Comparison of ENCODE assay signal across 10 mouse cellular contexts in genomic region chr15:82144157-82144556, GRCm38 (mm10). TPM values are rescaled to one million over a fixed set of nuclear protein-coding genes. Genes with fewer than 3 reads are reported as not detected.
A peak's percentile ranks its signal among the peaks of the same experiment; 100 is the strongest.
DNase-seq lines count a peak whose midpoint lies in the region; ATAC-seq and TF ChIP-seq lines count a peak whose summit lies in the region.
"Had no signal": no experiment of that assay in that cellular context is flagged by ENCODE, and none has a peak within 500 bp of the region (broad histone marks: within the 10 kb centered on the region; RNA-seq: fewer than 3 reads in every experiment).

No protein-coding gene starts in this region.

- 0 out of 2 replicates have a peak overlapping the region, but pooled peaks have one; percentile 17 for H3K27ac ChIP-seq in forebrain, postnatal 0 days (ENCODE audit: low read depth, low read length)
- H3K27ac ChIP-seq in liver, embryonic 12.5 days, result peak overlapping the region; percentile 92; the same call in 1 of the 2 replicates
- peak overlapping the region; percentile 54; the same call in 1 of the 2 replicates for H3K27ac ChIP-seq in neural tube, embryonic 13.5 days (replicated peaks)

- H3K36me3 ChIP-seq in forebrain, postnatal 0 days (ENCODE audit: insufficient read depth), result peaks cover 16% of the 10 kb centered on the region
- peaks cover 20% of the 10 kb centered on the region for H3K36me3 ChIP-seq in liver, embryonic 12.5 days
- peaks cover 8% of the 10 kb centered on the region for H3K36me3 ChIP-seq in neural tube, embryonic 13.5 days

- no peak for TF ChIP-seq CTCF in forebrain, postnatal 0 days (IDR thresholded peaks at IDR 0.05; ENCODE audit: low read depth)

- H3K9me3 ChIP-seq in forebrain, postnatal 0 days (ENCODE audit: low read length), result no peaks in the 10 kb centered on the region
- no peaks in the 10 kb centered on the region for H3K9me3 ChIP-seq in liver, embryonic 12.5 days (replicated peaks)
- H3K9me3 ChIP-seq in neural tube, embryonic 13.5 days, result no peaks in the 10 kb centered on the region

- 79% methylated on average over 5 of the region's 5 CpGs for WGBS in forebrain, postnatal 0 days
- 81% methylated on average over 5 of the region's 5 CpGs for WGBS in liver, embryonic 12.5 days (ENCODE audit: insufficient replicate concordance)
- WGBS in neural tube, embryonic 13.5 days, result 91% methylated on average over 5 of the region's 5 CpGs

- H3K9ac ChIP-seq in forebrain, postnatal 0 days, result no peak overlapping the region
- H3K9ac ChIP-seq in liver, embryonic 12.5 days, result no peak overlapping the region
- H3K9ac ChIP-seq in neural tube, embryonic 13.5 days, result no peak overlapping the region
- H3K9ac ChIP-seq: lung, embryonic 14.5 days had no signal

- DNase-seq in lung, adult 18-20 months, result peak; percentile 61 to 81
- DNase-seq in lung, postnatal 25 days (ENCODE audit: low spot score), result no peak
- DNase-seq in forebrain, postnatal 0 days, result no peak
- DNase-seq in frontal cortex, adult 2 months (ENCODE audit: extremely low spot score in 1 of 2, low spot score in 1 of 2), result no peak
- DNase-seq in left cerebral cortex, adult 11 months (ENCODE audit: low spot score), result no peak
- no peak for DNase-seq in Muller cell, postnatal 12 days (ENCODE audit: inconsistent ontology term)
- DNase-seq: gastrocnemius, postnatal 10 days; lung, embryonic 14.5 days had no signal

- no peaks in the 10 kb centered on the region for H3K27me3 ChIP-seq in forebrain, postnatal 0 days (ENCODE audit: insufficient read depth, low read length)
- H3K27me3 ChIP-seq in liver, embryonic 12.5 days (replicated peaks), result no peaks in the 10 kb centered on the region
- no peaks in the 10 kb centered on the region for H3K27me3 ChIP-seq in neural tube, embryonic 13.5 days

- ATAC-seq in forebrain, postnatal 0 days, result no peak
- ATAC-seq in liver, embryonic 12.5 days, result no peak
- no peak for ATAC-seq in neural tube, embryonic 13.5 days (ENCODE audit: low read depth)

- H3K4me3 ChIP-seq in forebrain, postnatal 0 days (ENCODE audit: low read depth, low read length), result no peak overlapping the region
- no peak overlapping the region for H3K4me3 ChIP-seq in liver, embryonic 12.5 days
- no peak overlapping the region for H3K4me3 ChIP-seq in neural tube, embryonic 13.5 days

- H3K4me2 ChIP-seq in forebrain, postnatal 0 days (ENCODE audit: low read depth), result no peak overlapping the region
- no peak overlapping the region for H3K4me2 ChIP-seq in liver, embryonic 12.5 days
- no peak overlapping the region for H3K4me2 ChIP-seq in neural tube, embryonic 13.5 days
- H3K4me2 ChIP-seq: lung, embryonic 14.5 days had no signal

- H3K4me1 ChIP-seq in forebrain, postnatal 0 days (ENCODE audit: insufficient read depth), result peaks cover 15% of the 10 kb centered on the region
- peaks cover 60% of the 10 kb centered on the region for H3K4me1 ChIP-seq in liver, embryonic 12.5 days
- peaks cover 35% of the 10 kb centered on the region for H3K4me1 ChIP-seq in neural tube, embryonic 13.5 days (replicated peaks)

RNA-seq across cellular contexts. Expression of gene Srebf2, which starts 2.8 kb away (rescaled TPM):
- 121 and 171 TPM in 2 replicates for total RNA-seq in forebrain, postnatal 0 days (2014; rRNA removed)
- 147 and 193 TPM in 2 replicates for polyA plus RNA-seq in forebrain, postnatal 0 days (2015; fragmentation: Nextera tagmentation; extraction: Ambion mirVana)
- 96.9 and 99.4 TPM in 2 replicates for polyA plus RNA-seq in liver, embryonic 12.5 days (2016; fragmentation: Nextera tagmentation; extraction: Ambion mirVana)
- polyA plus RNA-seq in neural tube, embryonic 13.5 days (2015; fragmentation: Nextera tagmentation; extraction: Ambion mirVana), result 184 and 189 TPM in 2 replicates
- polyA plus RNA-seq in frontal cortex, adult 2 months (2012; rRNA removed), result 142 and 155 TPM in 2 replicates

RNA-seq across cellular contexts. Expression of gene Ccdc134, which starts 16.4 kb away (rescaled TPM):
- total RNA-seq in forebrain, postnatal 0 days (2014; rRNA removed), result 13.0 and 14.7 TPM in 2 replicates
- 6.7 and 6.8 TPM in 2 replicates for polyA plus RNA-seq in forebrain, postnatal 0 days (2015; fragmentation: Nextera tagmentation; extraction: Ambion mirVana)
- 12.2 TPM in 2 replicates for polyA plus RNA-seq in liver, embryonic 12.5 days (2016; fragmentation: Nextera tagmentation; extraction: Ambion mirVana)
- polyA plus RNA-seq in neural tube, embryonic 13.5 days (2015; fragmentation: Nextera tagmentation; extraction: Ambion mirVana), result 13.0 and 14.7 TPM in 2 replicates
- 23.1 TPM in 2 replicates for polyA plus RNA-seq in frontal cortex, adult 2 months (2012; rRNA removed)

Comparison
In these comparisons a context has a peak if more than half of its experiments do, and no peak if none do; other contexts are left out.
1. DNase-seq: peak in lung, adult 18-20 months (2 of 2); none in lung, postnatal 25 days (single experiment), forebrain, postnatal 0 days (single experiment), frontal cortex, adult 2 months (0 of 2), left cerebral cortex, adult 11 months (single experiment) and Muller cell, postnatal 12 days (single experiment).
2. H3K27ac ChIP-seq: peak in every context shown above with its lines; median percentile 92 in liver, embryonic 12.5 days; 54 in neural tube, embryonic 13.5 days; 17 in forebrain, postnatal 0 days.